Mouse (Mus musculus) testis, postnatal 14 days (tissue): Measurements from ENCODE around the gene Cd248.

Experiments
- DNase-seq: peaks from one replicate; pipeline ENCODE4 v3.0.0; 2021; ENCODE audit warnings: low spot score

The Cd248 gene

GRCm38 (mm10) chr19:5052166-5052822 is 15.6 kb upstream of the Cd248 start:
- DNase-seq, result no peak

- no peak for DNase-seq
These were observed 15.0 kb upstream of the Cd248 start for GRCm38 (mm10) chr19:5052853-5053252.

- no peak for DNase-seq
These were observed 14.0 kb upstream of the Cd248 start for GRCm38 (mm10) chr19:5053909-5054308.

GRCm38 (mm10) chr19:5056251-5056650 is 11.6 kb upstream of the Cd248 start:
- DNase-seq, result no peak

- no peak for DNase-seq
These were observed 9.8 kb upstream of the Cd248 start for GRCm38 (mm10) chr19:5057876-5058775.

- no peak for DNase-seq
These were observed 8.8 kb upstream of the Cd248 start for GRCm38 (mm10) chr19:5058801-5059771.

- DNase-seq, result no peak
These were observed 7.2 kb upstream of the Cd248 start for GRCm38 (mm10) chr19:5060365-5061330.

- DNase-seq, result no peak
These were observed 5.8 kb upstream of the Cd248 start for GRCm38 (mm10) chr19:5062041-5062440.

- no peak for DNase-seq
These were observed 5.4 kb upstream of the Cd248 start for GRCm38 (mm10) chr19:5062446-5062845.

- no peak for DNase-seq
These were observed 2.8 kb upstream of the Cd248 start for GRCm38 (mm10) chr19:5065104-5065503.

- DNase-seq, result no peak
These were observed 658 bp upstream of the Cd248 start for GRCm38 (mm10) chr19:5067040-5067799.

GRCm38 (mm10) chr19:5068570-5069234 is 824 bp downstream of the Cd248 start:
- DNase-seq, result no peak

GRCm38 (mm10) chr19:5069486-5069885 is 1.6 kb downstream of the Cd248 start:
- DNase-seq, result no peak

GRCm38 (mm10) chr19:5069978-5070377 is 2.1 kb downstream of the Cd248 start:
- no peak for DNase-seq

GRCm38 (mm10) chr19:5071077-5071476 is 3.2 kb downstream of the Cd248 start:
- no peak for DNase-seq

- peak; percentile 82 for DNase-seq
These were observed 3.9 kb downstream of the Cd248 start for GRCm38 (mm10) chr19:5071545-5072369.

- DNase-seq, result no peak
These were observed 4.6 kb downstream of the Cd248 start for GRCm38 (mm10) chr19:5072389-5073019.

- no peak for DNase-seq
These were observed 5.2 kb downstream of the Cd248 start for GRCm38 (mm10) chr19:5073028-5073427.
